Mouse (Mus musculus): Measurements from ENCODE around the gene Rbm48.
A peak's percentile ranks its signal among the peaks of the same experiment; 100 is the strongest.

Gene Rbm48

GRCm38 (mm10) chr5:3544480-3544769, 52.0 kb downstream of the Rbm48 start:
- DNase-seq = no peak

- peak; percentile 93 to 94 for DNase-seq
These were observed 52.5 kb downstream of the Rbm48 start, which contains the start of gene Fam133b for GRCm38 (mm10) chr5:3543629-3544479. Gene Fam133b (plus strand): TSS chr5:3543833.

- DNase-seq = no peak
These were observed 54.5 kb downstream of the Rbm48 start for GRCm38 (mm10) chr5:3541871-3542270.

- no peak for DNase-seq
These were observed 57.6 kb downstream of the Rbm48 start for GRCm38 (mm10) chr5:3538505-3539472.

- no peak for DNase-seq
These were observed 59.7 kb downstream of the Rbm48 start for GRCm38 (mm10) chr5:3536592-3537212.
